Mouse (Mus musculus): ENCODE results near the gene Iqcc.

DNA sequence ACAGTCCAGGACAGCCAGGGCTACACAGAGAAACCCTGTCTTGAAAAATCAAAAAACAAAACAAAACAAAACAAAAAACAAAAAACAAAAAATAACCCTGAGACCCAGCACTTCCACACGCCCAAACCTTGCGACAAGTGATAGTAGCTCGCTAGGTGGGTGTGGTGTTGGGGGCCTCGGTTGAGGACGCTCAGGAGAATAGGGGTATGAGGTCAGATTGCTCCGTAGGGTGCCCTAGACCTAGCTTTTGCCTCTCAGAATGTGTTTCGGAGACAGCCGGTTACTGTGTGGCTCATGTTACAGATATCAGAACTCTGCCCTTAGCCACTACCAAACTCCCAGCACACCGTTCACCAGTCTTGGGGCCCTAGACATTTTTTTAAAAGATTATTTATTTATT lies 33.1 kb downstream of the Iqcc start:
- no peak for TF ChIP-seq CTCF (IDR thresholded peaks at IDR 0.05; ENCODE audit: insufficient read depth, low read length)
- TF ChIP-seq POLR2A (IDR thresholded peaks at IDR 0.05; ENCODE audit: borderline replicate concordance, extremely low read depth, low read depth, low read length) = no peak

Data from lung, adult 2 months (tissue).